Mouse (Mus musculus): Measurements from ENCODE around the gene Tead1.

- TF ChIP-seq CTCF (IDR thresholded peaks at IDR 0.05; ENCODE audit: control insufficient read depth, insufficient read depth, insufficient read length) (no peak), USF1 (IDR thresholded peaks at IDR 0.05; ENCODE audit: low read depth) (no peak), MAX (IDR thresholded peaks at IDR 0.05) (no peak), MYOG (IDR thresholded peaks at IDR 0.05; ENCODE audit: control insufficient read depth, extremely low read depth, insufficient read length) (no peak), MYOD1 (IDR thresholded peaks at IDR 0.05; ENCODE audit: control insufficient read depth, insufficient read length, low read depth) (no peak)
Measured at GRCm38 (mm10) chr7:112912969-112913368, 233.9 kb downstream of the Tead1 start.

Measured in C2C12 (cell line).